Mouse (Mus musculus) liver, postnatal 0 days (tissue): ENCODE measurements at regions not wholly inside any gene's neighbourhood (a gene's known extent, or its start where the extent isn't known, plus 50 kb on each side); places are given as distances from the start of the nearest gene placed in this dataset.

Experiments
- CTCF ChIP-seq: sonication (generic); IDR thresholded peaks from 2 replicates; pipeline ENCODE4 v1.5.1; 2016; ENCODE audit warnings: antibody characterized with exemption, low read depth
- EP300 ChIP-seq: IDR thresholded peaks from 2 replicates; pipeline ENCODE4 v1.6.1; 2016; ENCODE audit warnings: antibody characterized with exemption, low read depth, mild to moderate bottlenecking

DNA sequence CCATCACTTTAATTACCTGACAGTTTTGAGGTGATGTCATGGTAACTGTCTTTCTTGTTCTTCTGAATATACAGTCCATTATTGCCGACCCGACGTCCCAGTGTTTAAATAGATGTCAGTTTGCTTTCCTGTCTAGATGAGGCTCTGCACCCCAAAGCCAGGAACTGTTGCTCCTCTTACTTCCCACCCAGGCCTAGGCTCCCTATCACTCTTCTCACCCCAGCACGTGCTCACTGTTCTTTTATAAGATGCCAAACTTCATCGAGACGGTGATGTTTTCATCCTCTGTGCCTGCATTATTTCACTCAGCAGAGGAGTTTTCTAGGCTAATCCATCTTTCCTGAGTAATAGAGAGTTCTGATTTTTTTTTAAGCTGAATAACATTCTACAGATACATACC lies 156.5 kb downstream of the Adra2a start:
- TF ChIP-seq CTCF, result no peak
- TF ChIP-seq EP300, result no peak
